Mouse (Mus musculus) stomach, postnatal 0 days (tissue): ENCODE measurements at regions not wholly inside any gene's neighbourhood (a gene's known extent, or its start where the extent isn't known, plus 50 kb on each side); places are given as distances from the start of the nearest gene placed in this dataset.

Experiments
- CTCF ChIP-seq: IDR thresholded peaks from 2 replicates; pipeline ENCODE4 v1.5.1; 2016; ENCODE audit warnings: antibody characterized with exemption, low read depth, mild to moderate bottlenecking, moderate library complexity
- EP300 ChIP-seq: optimal IDR thresholded peaks from 2 replicates; pipeline ENCODE3; 2016; ENCODE audit warnings: antibody characterized with exemption

- TF ChIP-seq CTCF (no peak), EP300 (no peak)
These were observed 407.6 kb upstream of the Dab2 start for GRCm38 (mm10) chr15:5892034-5892433.
